Mouse (Mus musculus) lung, embryonic 15.5 days (tissue): ENCODE results near the gene Best3. TPM values are rescaled to one million over a fixed set of nuclear protein-coding genes. Genes with fewer than 3 reads are reported as not detected.

Experiments used
- ATAC-seq: fragments of 200-750 bp; cut with Nextera tagmentation; 2 replicates; pipeline ENCODE4 v1.8.0; 2017; ENCODE audit warnings: moderate number of reproducible peaks, borderline replicate concordance; ENCODE audit not compliant: low FRiP score, low TSS enrichment; ENCODE audit errors: extremely low read depth
- H3K27ac ChIP-seq: fragments of 300-500 bp; sonication (generic); 2 replicates; pipeline ENCODE4 v1.5.1; 2015; ENCODE audit warnings: moderate library complexity, mild to moderate bottlenecking, inconsistent platforms
- H3K27me3 ChIP-seq: fragments of 300-500 bp; sonication (generic); 2 replicates; pipeline ENCODE4 v1.6.1; 2015; ENCODE audit warnings: inconsistent platforms
- H3K36me3 ChIP-seq: fragments of 300-500 bp; sonication (generic); 2 replicates; pipeline ENCODE4 v1.6.1; 2015; ENCODE audit warnings: inconsistent platforms
- H3K4me1 ChIP-seq: fragments of 300-500 bp; sonication (generic); 2 replicates; pipeline ENCODE4 v1.6.1; 2015; ENCODE audit warnings: inconsistent platforms
- H3K4me2 ChIP-seq: fragments of 300-500 bp; sonication (generic); 2 replicates; pipeline ENCODE4 v1.6.1; 2015; ENCODE audit warnings: inconsistent platforms, mild to moderate bottlenecking, moderate library complexity
- H3K4me3 ChIP-seq: fragments of 300-500 bp; sonication (generic); 2 replicates; pipeline ENCODE4 v1.5.1; 2015; ENCODE audit warnings: mild to moderate bottlenecking, inconsistent platforms
- H3K9ac ChIP-seq: fragments of 300-500 bp; sonication (generic); 2 replicates; pipeline ENCODE4 v1.6.1; 2015; ENCODE audit warnings: inconsistent platforms
- H3K9me3 ChIP-seq: fragments of 300-500 bp; sonication (generic); 2 replicates; pipeline ENCODE4 v1.6.1; 2016; ENCODE audit warnings: inconsistent platforms
- WGBS: fragments of 180-500 bp; shearing (Covaris S2); methylation state at CpG from one replicate; pipeline ENCODE4 v1.1.7; 2015; 5-methylcytosine and 5-hydroxymethylcytosine counted together
- polyA plus RNA-seq: library from polyadenylated mRNA; unstranded; fragments of >200 nt; fragmentation: Nextera tagmentation; extraction: Ambion mirVana; gene quantifications from 2 replicates; pipeline ENCODE4 v1.2.1, GENCODE M21; 2015

Gene Best3
- 0.14 and 0.28 TPM in 2 replicates for polyA plus RNA-seq

- Histone ChIP-seq H3K9me3 (no peaks in the 10 kb centered on the region), H3K4me2 (peak within 1 kb of the TSS; percentile 19), H3K36me3 (no peaks in the 10 kb centered on the region), H3K9ac (no peak within 1 kb of the TSS), H3K4me3 (no peak within 1 kb of the TSS), H3K27me3 (no peaks in the 10 kb centered on the region), H3K4me1 (peaks cover 3% of the 10 kb centered on the region; the same call in 1 of the 2 replicates), H3K27ac (no peak within 1 kb of the TSS)
- 33% methylated on average over 21 of the region's 21 CpGs for WGBS
- no peak for ATAC-seq
These were observed at the start of gene Best3 for GRCm38 (mm10) chr10:116986264-116987082. Gene Best3 (plus strand): TSS chr10:116986314.

DNA sequence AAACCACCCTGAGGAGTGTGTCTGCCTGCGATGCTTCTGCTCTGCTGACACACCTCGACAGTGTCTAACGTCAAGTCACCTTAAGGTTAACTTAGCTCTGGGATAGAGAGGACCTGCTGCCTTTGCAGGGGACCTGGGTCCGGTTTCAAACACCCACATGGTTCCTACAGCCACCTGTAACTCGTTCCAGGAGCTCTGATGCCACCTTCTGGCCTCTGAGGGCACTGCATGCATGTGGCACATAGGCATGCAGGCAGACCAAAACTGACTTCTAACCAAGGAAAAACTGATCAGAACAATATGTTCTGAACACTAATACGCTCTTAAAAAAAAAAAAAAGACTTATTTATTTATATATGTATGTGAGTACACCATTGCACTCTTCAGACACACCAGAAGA is 43.1 kb upstream of the Best3 start:
- Histone ChIP-seq H3K36me3 (peaks cover 20% of the 10 kb centered on the region), H3K4me3 (no peak overlapping the region), H3K4me1 (no peaks in the 10 kb centered on the region), H3K9me3 (no peaks in the 10 kb centered on the region), H3K4me2 (no peak overlapping the region), H3K27me3 (no peaks in the 10 kb centered on the region), H3K27ac (no peak overlapping the region), H3K9ac (no peak overlapping the region)
- 90% methylated on average over 6 of the region's 6 CpGs for WGBS
- ATAC-seq, result no peak

DNA sequence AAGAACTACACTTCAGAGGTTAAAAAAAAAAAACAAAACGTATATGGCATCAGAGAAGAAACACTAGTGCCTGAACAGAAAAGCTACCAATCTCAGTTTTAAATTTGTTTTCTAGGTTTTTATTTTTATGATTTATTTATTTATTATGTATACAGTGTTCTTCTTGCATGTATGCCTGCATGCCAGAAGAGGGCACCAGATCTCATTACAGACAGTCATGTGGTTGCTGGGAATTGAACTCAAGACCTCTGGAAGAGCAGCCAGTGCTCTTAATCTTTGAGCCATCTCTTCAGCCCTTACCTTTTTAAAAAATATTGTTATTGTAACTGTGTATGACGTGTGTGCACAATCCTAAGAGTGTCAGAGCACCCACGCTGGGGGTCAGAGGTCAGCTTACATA is 42.0 kb upstream of the Best3 start:
- Histone ChIP-seq H3K4me3 (no peak overlapping the region), H3K9ac (no peak overlapping the region), H3K27ac (no peak overlapping the region), H3K9me3 (no peaks in the 10 kb centered on the region), H3K4me2 (no peak overlapping the region), H3K27me3 (no peaks in the 10 kb centered on the region), H3K36me3 (peaks cover 9% of the 10 kb centered on the region; the same call in 1 of the 2 replicates), H3K4me1 (peaks cover 4% of the 10 kb centered on the region; the same call in 1 of the 2 replicates)
- WGBS, result 83% methylated on average over 3 of the region's 3 CpGs
- no peak for ATAC-seq

GRCm38 (mm10) chr10:116944940-116945339 is 41.2 kb upstream of the Best3 start:
- H3K4me1 ChIP-seq, result peaks cover 6% of the 10 kb centered on the region; the same call in 1 of the 2 replicates
- WGBS, result 55% methylated on average over 10 of the region's 10 CpGs
- H3K36me3 ChIP-seq, result peaks cover 8% of the 10 kb centered on the region; the same call in 1 of the 2 replicates
- no peaks in the 10 kb centered on the region for H3K9me3 ChIP-seq
- H3K4me3 ChIP-seq, result no peak overlapping the region
- ATAC-seq, result no peak
- H3K27ac ChIP-seq, result no peak overlapping the region
- H3K27me3 ChIP-seq, result no peaks in the 10 kb centered on the region
- H3K9ac ChIP-seq, result no peak overlapping the region
- no peak overlapping the region for H3K4me2 ChIP-seq

DNA sequence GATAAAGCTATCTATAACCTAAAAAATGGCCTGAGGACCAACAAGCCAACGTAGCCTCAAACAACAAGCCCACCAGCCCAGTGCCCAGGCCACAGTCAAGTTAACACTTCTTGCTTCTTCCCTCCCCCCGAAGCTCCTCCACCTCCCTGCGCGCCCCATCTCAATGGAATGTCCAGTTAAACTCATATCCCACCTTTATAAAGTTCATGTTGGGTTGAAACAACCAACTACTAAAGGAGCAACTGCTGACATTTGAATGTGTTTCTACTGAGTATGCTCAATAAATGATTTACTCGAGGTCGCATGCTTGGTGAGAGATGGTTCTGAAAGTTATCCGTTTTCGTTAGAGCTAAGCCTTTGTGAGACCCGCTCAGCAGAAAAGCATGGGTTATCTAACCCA is 37.7 kb upstream of the Best3 start:
- no peak for ATAC-seq
- peaks cover 9% of the 10 kb centered on the region for H3K4me1 ChIP-seq
- H3K4me2 ChIP-seq, result peak overlapping the region; percentile 89
- H3K9ac ChIP-seq, result no peak overlapping the region
- H3K36me3 ChIP-seq, result no peaks in the 10 kb centered on the region
- 66% methylated on average over 9 of the region's 9 CpGs for WGBS
- H3K4me3 ChIP-seq, result peak overlapping the region; percentile 87; the same call in 1 of the 2 replicates
- H3K27me3 ChIP-seq, result no peaks in the 10 kb centered on the region
- no peaks in the 10 kb centered on the region for H3K9me3 ChIP-seq
- no peak overlapping the region for H3K27ac ChIP-seq

GRCm38 (mm10) chr10:116949111-116950008 is 36.8 kb upstream of the Best3 start:
- Histone ChIP-seq H3K9ac (peak overlapping the region; percentile 72), H3K9me3 (no peaks in the 10 kb centered on the region), H3K4me1 (peaks cover 9% of the 10 kb centered on the region), H3K27ac (peak overlapping the region; percentile 91), H3K36me3 (no peaks in the 10 kb centered on the region), H3K4me3 (peak overlapping the region; percentile 87), H3K4me2 (peak overlapping the region; percentile 89), H3K27me3 (no peaks in the 10 kb centered on the region)
- 1% methylated on average over 44 of the region's 44 CpGs for WGBS
- ATAC-seq, result peak; percentile 20; the same call in 1 of the 2 replicates

DNA sequence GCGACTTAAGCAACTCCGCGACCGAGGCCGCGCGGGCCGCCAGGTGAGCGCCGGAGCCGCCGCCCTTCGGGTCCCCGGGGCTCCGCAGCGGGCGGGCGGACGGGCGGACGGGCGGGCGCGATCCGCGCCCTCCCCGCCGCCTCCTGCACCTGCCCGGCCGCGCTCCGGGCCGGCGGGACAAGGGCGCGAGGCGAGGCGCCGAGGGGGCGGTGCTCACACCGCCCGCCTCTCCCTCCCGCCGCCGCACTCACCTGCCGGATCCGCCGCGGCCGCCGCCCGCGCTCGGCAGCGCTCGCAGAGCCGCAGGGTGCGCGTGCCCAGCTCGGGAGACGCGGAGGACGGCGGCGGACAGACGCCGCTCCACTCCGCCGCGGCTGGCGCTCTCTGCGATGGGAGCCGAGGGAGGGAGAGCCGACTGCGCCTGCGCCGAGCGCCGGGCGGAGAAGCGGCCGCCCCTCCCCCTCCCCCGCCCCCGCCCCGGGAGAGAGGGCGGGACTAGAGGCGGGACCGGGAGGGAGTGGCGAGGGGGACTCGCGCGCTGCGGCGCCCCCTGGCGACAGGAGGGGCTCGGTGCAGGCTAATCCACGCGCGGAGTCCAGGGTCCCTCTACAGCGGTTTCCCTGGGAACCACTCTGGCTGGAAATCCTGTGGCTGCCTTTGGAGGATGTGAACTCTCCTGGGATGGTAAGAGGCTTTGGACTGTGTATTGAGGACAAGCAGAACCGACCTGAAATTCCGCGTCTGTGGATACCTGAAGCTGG is 35.9 kb upstream of the Best3 start, which contains the start of gene Rab3ip:
Gene Rab3ip (minus strand): TSS at position 761 of the 761 bp plus-strand sequence.
- Histone ChIP-seq H3K4me1 (peaks cover 9% of the 10 kb centered on the region), H3K4me3 (peak within 1 kb of the TSS; percentile 87), H3K27me3 (no peaks in the 10 kb centered on the region), H3K9me3 (no peaks in the 10 kb centered on the region), H3K36me3 (no peaks in the 10 kb centered on the region), H3K4me2 (peak within 1 kb of the TSS; percentile 89), H3K9ac (peak within 1 kb of the TSS; percentile 72), H3K27ac (peak within 1 kb of the TSS; percentile 91)
- WGBS, result under 1% methylated on average over 50 of the region's 103 CpGs
- ATAC-seq, result peak; percentile 93

GRCm38 (mm10) chr10:116950886-116951285 is 35.2 kb upstream of the Best3 start:
- H3K9ac ChIP-seq, result peak overlapping the region; percentile 19; the same call in 1 of the 2 replicates
- H3K27ac ChIP-seq, result no peak overlapping the region
- no peaks in the 10 kb centered on the region for H3K36me3 ChIP-seq
- H3K4me1 ChIP-seq, result peaks cover 9% of the 10 kb centered on the region
- H3K27me3 ChIP-seq, result no peaks in the 10 kb centered on the region
- WGBS, result 22% methylated on average over 5 of the region's 5 CpGs
- H3K4me2 ChIP-seq, result peak overlapping the region; percentile 89
- peak overlapping the region; percentile 87 for H3K4me3 ChIP-seq
- no peak for ATAC-seq
- H3K9me3 ChIP-seq, result no peaks in the 10 kb centered on the region

DNA sequence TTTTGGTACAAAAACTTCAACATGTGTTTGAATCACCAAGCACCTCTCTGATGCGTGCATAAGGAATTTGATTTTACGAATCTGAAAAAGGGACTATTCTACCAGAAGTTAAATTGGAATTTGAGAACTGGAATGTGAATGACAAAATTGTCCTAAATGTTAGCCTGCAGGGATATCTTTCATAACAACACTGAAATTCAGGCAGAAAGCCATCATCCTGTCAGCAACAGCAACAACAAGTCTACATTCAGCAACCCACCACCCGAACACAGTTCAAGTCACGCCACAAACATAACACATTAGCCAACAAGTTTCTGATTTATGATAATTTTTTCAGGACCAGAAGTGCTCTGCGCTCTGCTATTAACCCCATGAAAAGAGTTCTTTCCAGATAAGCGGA is 30.9 kb upstream of the Best3 start:
- Histone ChIP-seq H3K27ac (peak overlapping the region; percentile 45; the same call in 1 of the 2 replicates), H3K27me3 (no peaks in the 10 kb centered on the region), H3K9me3 (no peaks in the 10 kb centered on the region), H3K4me2 (no peak overlapping the region), H3K36me3 (no peaks in the 10 kb centered on the region), H3K4me1 (peaks cover 3% of the 10 kb centered on the region; the same call in 1 of the 2 replicates), H3K4me3 (no peak overlapping the region), H3K9ac (no peak overlapping the region)
- ATAC-seq, result no peak
- 77% methylated on average over 6 of the region's 6 CpGs for WGBS

- no peak for ATAC-seq
- no peaks in the 10 kb centered on the region for H3K9me3 ChIP-seq
- no peak overlapping the region for H3K27ac ChIP-seq
- H3K9ac ChIP-seq, result no peak overlapping the region
- no peaks in the 10 kb centered on the region for H3K36me3 ChIP-seq
- H3K4me2 ChIP-seq, result no peak overlapping the region
- no peaks in the 10 kb centered on the region for H3K27me3 ChIP-seq
- WGBS, result 94% methylated on average over 11 of the region's 11 CpGs
- no peak overlapping the region for H3K4me3 ChIP-seq
- H3K4me1 ChIP-seq, result no peaks in the 10 kb centered on the region
These were observed 29.5 kb upstream of the Best3 start for GRCm38 (mm10) chr10:116956483-116957158.
